In the genomic region with DNA sequence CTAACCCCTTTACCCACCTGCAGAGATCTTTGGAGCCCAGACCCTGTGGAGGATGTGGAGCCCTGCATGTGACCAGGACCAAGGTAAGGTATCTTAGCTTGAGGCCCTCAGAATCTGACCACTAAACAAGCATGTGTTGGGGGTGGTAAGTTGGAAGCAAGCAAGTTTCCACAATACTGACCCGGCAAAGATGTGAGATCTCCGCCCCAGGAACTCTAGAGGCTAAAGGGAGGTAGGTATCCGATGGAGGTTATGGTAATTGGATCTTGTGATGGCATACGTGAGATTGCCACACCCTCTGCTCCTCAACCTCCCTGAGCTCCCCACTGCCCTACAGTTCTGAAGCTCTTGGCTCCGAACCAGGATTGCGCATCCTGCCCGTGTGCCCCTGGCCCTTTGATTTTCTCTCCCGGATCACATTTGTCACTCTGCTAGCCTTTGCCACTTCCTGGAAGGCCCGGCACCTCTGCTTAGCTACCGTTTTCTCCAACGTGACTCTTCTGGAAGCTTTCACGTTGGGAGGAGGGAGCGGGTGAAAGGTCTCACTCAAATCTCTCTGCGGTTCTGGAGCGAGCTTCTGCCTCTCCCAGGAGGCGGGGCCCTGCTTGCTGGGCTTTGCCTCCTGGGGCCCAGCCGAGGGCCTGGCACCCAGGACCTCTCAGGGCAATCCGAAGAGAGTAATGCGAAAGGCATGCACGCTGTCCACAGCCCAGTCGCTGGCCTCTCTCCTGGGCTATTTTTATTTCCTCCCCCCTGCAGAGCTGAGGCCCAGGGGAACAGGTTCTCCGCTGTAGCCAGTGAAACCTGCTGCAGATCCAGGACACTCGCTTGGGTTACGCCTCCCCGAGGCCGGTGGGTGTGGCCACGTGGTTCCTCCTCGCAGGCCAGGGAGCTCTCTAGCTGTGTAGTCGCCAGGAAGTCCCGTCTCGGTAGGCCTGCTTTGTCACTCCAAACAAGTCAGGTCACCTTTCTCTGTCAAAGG, we compare ENCODE assay signal across 8 mouse cellular contexts. TPM values are rescaled to one million over a fixed set of nuclear protein-coding genes. Genes with fewer than 3 reads are reported as not detected.
DNase-seq lines count a peak whose midpoint lies in the region; ATAC-seq lines count a peak whose summit lies in the region.

No protein-coding gene starts in this region.

- H3K36me3 ChIP-seq in intestine, embryonic 15.5 days, result no peaks in the 10 kb centered on the region
- H3K36me3 ChIP-seq in neural tube, embryonic 12.5 days, result no peaks in the 10 kb centered on the region

- no peaks in the 10 kb centered on the region for H3K27me3 ChIP-seq in intestine, embryonic 15.5 days (replicated peaks)
- no peaks in the 10 kb centered on the region for H3K27me3 ChIP-seq in neural tube, embryonic 12.5 days (replicated peaks)

- peak overlapping the region; percentile 34 for H3K4me3 ChIP-seq in intestine, embryonic 15.5 days (replicated peaks)
- H3K4me3 ChIP-seq in neural tube, embryonic 12.5 days, result peak overlapping the region; percentile 17

- peaks cover 28% of the 10 kb centered on the region; the same call in 1 of the 2 replicates for H3K4me1 ChIP-seq in intestine, embryonic 15.5 days (replicated peaks)
- H3K4me1 ChIP-seq in neural tube, embryonic 12.5 days, result peaks cover 17% of the 10 kb centered on the region

- peak; percentile 88 for DNase-seq in 416B (ENCODE audit: low read depth)
- peak; percentile 79 for DNase-seq in T-cell, adult 2 months (ENCODE audit: low spot score)
- peak; percentile 82 for DNase-seq in embryo, embryonic 11 days
- peak; percentile 72 for DNase-seq in gonadal fat pad, adult 2 months (ENCODE audit: low read depth)
- peak; percentile 95 to 97 for DNase-seq in lung, adult 18-20 months
- DNase-seq in thymus, adult 18-20 months, result peak; percentile 68 to 72

- no peaks in the 10 kb centered on the region for H3K9me3 ChIP-seq in intestine, embryonic 15.5 days
- H3K9me3 ChIP-seq in neural tube, embryonic 12.5 days, result no peaks in the 10 kb centered on the region

- peak overlapping the region; percentile 71 for H3K4me2 ChIP-seq in intestine, embryonic 15.5 days (replicated peaks)
- peak overlapping the region; percentile 63 for H3K4me2 ChIP-seq in neural tube, embryonic 12.5 days (replicated peaks)

- 4% methylated on average over 31 of the region's 31 CpGs for WGBS in intestine, embryonic 15.5 days
- WGBS in neural tube, embryonic 12.5 days, result 6% methylated on average over 31 of the region's 31 CpGs

- peak; percentile 98 for ATAC-seq in intestine, embryonic 15.5 days
- peak; percentile 61; the same call in 1 of the 2 replicates for ATAC-seq in neural tube, embryonic 12.5 days (ENCODE audit: low FRiP score, low read depth)

- H3K9ac ChIP-seq in intestine, embryonic 15.5 days, result peak overlapping the region; percentile 44
- peak overlapping the region; percentile 38 for H3K9ac ChIP-seq in neural tube, embryonic 12.5 days

- peak overlapping the region; percentile 89 for H3K27ac ChIP-seq in intestine, embryonic 15.5 days
- H3K27ac ChIP-seq in neural tube, embryonic 12.5 days, result no peak overlapping the region

RNA-seq across cellular contexts. Expression of gene D5Ertd579e, which starts 17.0 kb away (rescaled TPM):
- 34.1 and 45.9 TPM in 2 replicates for polyA plus RNA-seq in gonadal fat pad, adult 2 months (2012; rRNA removed)
- polyA plus RNA-seq in intestine, embryonic 15.5 days (2015; fragmentation: Nextera tagmentation; extraction: Ambion mirVana), result 15.6 and 16.7 TPM in 2 replicates
- polyA plus RNA-seq in neural tube, embryonic 12.5 days (2016; fragmentation: Nextera tagmentation; extraction: Ambion mirVana), result 37.3 and 38.3 TPM in 2 replicates

RNA-seq across cellular contexts. Expression of gene Bloc1s4, which starts 35.6 kb away (rescaled TPM):
- 21.7 and 24.5 TPM in 2 replicates for polyA plus RNA-seq in gonadal fat pad, adult 2 months (2012; rRNA removed)
- polyA plus RNA-seq in intestine, embryonic 15.5 days (2015; fragmentation: Nextera tagmentation; extraction: Ambion mirVana), result 21.8 and 23.5 TPM in 2 replicates
- polyA plus RNA-seq in neural tube, embryonic 12.5 days (2016; fragmentation: Nextera tagmentation; extraction: Ambion mirVana), result 29.9 and 32.8 TPM in 2 replicates
